Mouse (Mus musculus) spleen, adult 2 months (tissue): ENCODE results near the gene Ces1c.

ENCODE experiments used
- CTCF ChIP-seq: fragments of 200-500 bp; IDR thresholded peaks from 2 replicates; pipeline ENCODE4 v1.5.1; 2011; ENCODE audit warnings: mild to moderate bottlenecking, inconsistent platforms; ENCODE audit not compliant: insufficient read depth, insufficient read length, insufficient replicate concordance; ENCODE audit errors: extremely low read depth
- POLR2A ChIP-seq: fragments of 200-500 bp; IDR thresholded peaks from 2 replicates; pipeline ENCODE4 v1.6.1; 2011; ENCODE audit warnings: low read depth, low read length, inconsistent platforms

GRCm38 (mm10) chr8:93055238-93055637 is 75.8 kb downstream of the Ces1c start:
- TF ChIP-seq POLR2A (no peak), CTCF (no peak)
